8 mouse cellular contexts compared by ENCODE assay signal in genomic region chr2:165857395-165857831, GRCm38 (mm10). TPM values are rescaled to one million over a fixed set of nuclear protein-coding genes. Genes with fewer than 3 reads are reported as not detected.
DNase-seq lines count a peak whose midpoint lies in the region; ATAC-seq and TF ChIP-seq lines count a peak whose summit lies in the region.

No protein-coding gene starts in this region.

- whole genome bisulfite sequencing in forebrain, embryonic 13.5 days: 5% methylated on average over 4 of the region's 4 CpGs

- H3K4me3 ChIP-seq in testis, adult 2 months (ENCODE audit: control insufficient read depth, low read depth, low read length): no peak overlapping the region
- no peak overlapping the region for H3K4me3 ChIP-seq in forebrain, embryonic 13.5 days

- peaks cover 6% of the 10 kb centered on the region for H3K4me1 ChIP-seq in testis, adult 2 months (ENCODE audit: control insufficient read depth, insufficient read depth, low read length)
- peaks cover 86% of the 10 kb centered on the region for H3K4me1 ChIP-seq in forebrain, embryonic 13.5 days

- H3K36me3 ChIP-seq in testis, adult 2 months (ENCODE audit: control insufficient read depth, insufficient read depth, low read length): no peaks in the 10 kb centered on the region
- H3K36me3 ChIP-seq in forebrain, embryonic 13.5 days (ENCODE audit: poor library complexity, severe bottlenecking): peaks cover 9% of the 10 kb centered on the region; the same call in 1 of the 2 replicates

- peak overlapping the region; percentile 48 for H3K4me2 ChIP-seq in forebrain, embryonic 13.5 days

- no peak for DNase-seq in testis, postnatal 10 days (ENCODE audit: low spot score)
- DNase-seq in kidney, adult 9 months: peak; percentile 92
- DNase-seq in lung, postnatal 10 days: peak; percentile 65
- DNase-seq in right cerebral cortex, postnatal 25 days: no peak
- DNase-seq in gastrocnemius, postnatal 10 days: no peak
- DNase-seq in right cerebral cortex, postnatal 10 days (ENCODE audit: low spot score in 2 of 2): no peak

- TF ChIP-seq POLR2A in testis, adult 2 months (IDR thresholded peaks at IDR 0.05; ENCODE audit: control insufficient read depth, low read depth, low read length): no peak

- no peaks in the 10 kb centered on the region for H3K9me3 ChIP-seq in forebrain, embryonic 13.5 days (replicated peaks)

- H3K27ac ChIP-seq in testis, adult 2 months (ENCODE audit: control insufficient read depth, insufficient read depth, low read depth, low read length): peak overlapping the region; percentile 67
- peak overlapping the region; percentile 88 for H3K27ac ChIP-seq in forebrain, embryonic 13.5 days

- peak overlapping the region; percentile 58 for H3K9ac ChIP-seq in forebrain, embryonic 13.5 days

- peak; percentile 48; the same call in 1 of the 2 replicates for ATAC-seq in forebrain, embryonic 13.5 days

- H3K27me3 ChIP-seq in testis, adult 2 months (ENCODE audit: control insufficient read depth, insufficient read depth, low read length): no peaks in the 10 kb centered on the region
- H3K27me3 ChIP-seq in forebrain, embryonic 13.5 days: no peaks in the 10 kb centered on the region

- no peak for TF ChIP-seq CTCF in testis, adult 2 months (IDR thresholded peaks at IDR 0.05; ENCODE audit: control insufficient read depth, insufficient read depth, insufficient replicate concordance, low read depth, low read length)

RNA-seq across cellular contexts. Expression of gene Zmynd8, which starts 41.4 kb away (rescaled TPM):
- polyA plus RNA-seq in testis, adult 2 months (2012; rRNA removed): 3.0 and 4.2 TPM in 2 replicates
- polyA plus RNA-seq in forebrain, embryonic 13.5 days (2015; fragmentation: Nextera tagmentation; extraction: Ambion mirVana): 73.3 and 85.4 TPM in 2 replicates
- total RNA-seq in gastrocnemius, postnatal 10 days (2021): 10 to 100 TPM; 29.6 to 30.4 TPM

Comparison
In these comparisons a context has a peak if more than half of its experiments do, and no peak if none do; other contexts are left out.
1. DNase-seq: peak in kidney, adult 9 months (single experiment) and lung, postnatal 10 days (single experiment); none in testis, postnatal 10 days (single experiment), right cerebral cortex, postnatal 25 days (single experiment), gastrocnemius, postnatal 10 days (single experiment) and right cerebral cortex, postnatal 10 days (0 of 2).
2. RNA of gene Zmynd8, which starts 41.4 kb away (polyA plus RNA-seq): 73.3 to 85.4 TPM in forebrain, embryonic 13.5 days; 3.0 to 4.2 TPM in testis, adult 2 months; every median in the first group is over 10 times any median in the second.